Mouse (Mus musculus): ENCODE data around the gene Rps16. TPM values are rescaled to one million over a fixed set of nuclear protein-coding genes. Genes with fewer than 3 reads are reported as not detected.
A peak's percentile ranks its signal among the peaks of the same experiment; 100 is the strongest.

Rps16 gene
- total and polyA plus RNA-seq, 2 experiments from 2014 or later, result 158 to 536 TPM

DNA sequence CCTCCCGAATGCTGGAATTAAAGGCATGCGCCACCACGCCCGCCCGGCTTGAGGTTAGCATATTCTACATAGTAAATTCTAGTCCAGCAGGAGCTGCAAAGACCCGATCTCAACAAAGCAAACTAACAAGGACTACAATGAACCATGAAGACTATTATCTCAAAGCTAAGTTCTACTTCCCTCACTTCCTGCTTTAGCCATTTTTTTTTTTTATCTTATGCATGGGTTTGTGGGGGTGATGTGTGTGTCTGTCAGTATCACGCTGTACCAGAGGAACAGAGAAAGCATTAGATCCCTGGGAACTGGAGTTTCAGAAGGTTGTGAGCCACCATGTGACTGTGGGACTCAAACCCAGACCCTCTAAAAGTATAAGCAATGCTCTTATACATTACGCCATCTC, 25.2 kb upstream of the Rps16 start:
- WGBS, result 96% methylated on average over 8 of the region's 8 CpGs
- no peak for ATAC-seq (ENCODE audit: low FRiP score)
- Histone ChIP-seq H3K4me3 (ENCODE audit: low read depth, low read length) (no peak overlapping the region), H3K4me2 (ENCODE audit: low read depth, low read length, poor library complexity, severe bottlenecking) (no peak overlapping the region), H3K27ac (ENCODE audit: low read depth, low read length) (no peak overlapping the region), H3K4me1 (ENCODE audit: insufficient read depth, low read length) (no peaks in the 10 kb centered on the region), H3K9me3 (ENCODE audit: low read length) (no peaks in the 10 kb centered on the region), H3K9ac (replicated peaks; ENCODE audit: low read length, poor library complexity, severe bottlenecking) (no peak overlapping the region), H3K36me3 (ENCODE audit: insufficient read depth, low read length) (peaks cover 76% of the 10 kb centered on the region), H3K27me3 (ENCODE audit: insufficient read depth, low read length) (no peaks in the 10 kb centered on the region)
- no peak for TF ChIP-seq CTCF (IDR thresholded peaks at IDR 0.05)
- DNase-seq (ENCODE audit: low spot score), result no peak

DNA sequence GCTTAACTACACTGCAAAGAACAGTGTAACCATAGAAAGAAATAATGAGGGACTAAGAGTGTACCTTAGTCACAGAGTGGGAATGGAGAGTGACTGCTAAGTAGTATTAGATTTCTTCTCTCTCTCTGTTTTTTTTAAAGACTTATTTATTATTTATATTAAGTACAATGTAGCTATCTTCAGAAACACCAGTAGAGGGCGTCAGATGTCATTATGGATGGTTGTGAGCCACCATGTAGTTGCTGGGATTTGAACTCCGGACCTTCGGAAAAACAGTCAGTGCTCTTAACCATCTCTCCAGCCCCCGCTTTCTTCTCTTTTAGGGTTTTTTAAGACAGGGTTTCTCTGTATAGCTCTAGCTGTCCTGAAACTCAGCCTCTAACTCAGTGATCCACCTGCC, 24.0 kb upstream of the Rps16 start:
- WGBS, result 79% methylated on average over 4 of the region's 4 CpGs
- no peak overlapping the region for H3K4me3 ChIP-seq (ENCODE audit: low read depth, low read length)
- H3K4me1 ChIP-seq (ENCODE audit: insufficient read depth, low read length), result no peaks in the 10 kb centered on the region
- H3K9me3 ChIP-seq (ENCODE audit: low read length), result no peaks in the 10 kb centered on the region
- H3K27ac ChIP-seq (ENCODE audit: low read depth, low read length), result no peak overlapping the region
- H3K9ac ChIP-seq (replicated peaks; ENCODE audit: low read length, poor library complexity, severe bottlenecking), result no peak overlapping the region
- no peak for DNase-seq (ENCODE audit: low spot score)
- H3K4me2 ChIP-seq (ENCODE audit: low read depth, low read length, poor library complexity, severe bottlenecking), result no peak overlapping the region
- H3K27me3 ChIP-seq (ENCODE audit: insufficient read depth, low read length), result no peaks in the 10 kb centered on the region
- peak; percentile 35; the same call in 1 of the 2 replicates for TF ChIP-seq CTCF (IDR thresholded peaks at IDR 0.05)
- no peak for ATAC-seq (ENCODE audit: low FRiP score)
- peaks cover 82% of the 10 kb centered on the region for H3K36me3 ChIP-seq (ENCODE audit: insufficient read depth, low read length)

DNA sequence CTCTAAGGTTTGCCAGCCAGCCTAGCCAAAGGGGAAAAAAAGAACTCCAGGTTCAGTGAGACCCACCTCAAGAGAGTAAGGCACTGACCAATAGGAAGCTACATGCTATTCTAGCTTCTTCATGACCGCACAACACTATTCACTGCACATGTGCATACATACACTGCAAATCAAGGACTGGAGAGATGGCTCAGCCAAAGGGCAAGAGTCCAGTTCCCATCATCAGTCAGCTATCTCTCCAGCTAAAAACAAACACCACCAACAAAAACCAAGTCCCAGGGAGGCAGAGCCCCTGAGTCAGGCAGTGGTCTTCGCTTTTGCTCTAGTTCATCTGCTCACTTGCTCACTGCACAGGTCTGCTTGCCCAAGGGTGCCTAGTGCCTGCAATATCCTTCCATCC, 22.2 kb upstream of the Rps16 start:
- no peaks in the 10 kb centered on the region for H3K27me3 ChIP-seq (ENCODE audit: insufficient read depth, low read length)
- ATAC-seq (ENCODE audit: low FRiP score) (no peak), DNase-seq (ENCODE audit: low spot score) (no peak)
- no peak for TF ChIP-seq CTCF (IDR thresholded peaks at IDR 0.05)
- H3K36me3 ChIP-seq (ENCODE audit: insufficient read depth, low read length), result peaks cover 64% of the 10 kb centered on the region
- H3K4me2 ChIP-seq (ENCODE audit: low read depth, low read length, poor library complexity, severe bottlenecking), result no peak overlapping the region
- no peaks in the 10 kb centered on the region for H3K9me3 ChIP-seq (ENCODE audit: low read length)
- H3K4me3 ChIP-seq (ENCODE audit: low read depth, low read length), result no peak overlapping the region
- no peak overlapping the region for H3K9ac ChIP-seq (replicated peaks; ENCODE audit: low read length, poor library complexity, severe bottlenecking)
- no peaks in the 10 kb centered on the region for H3K4me1 ChIP-seq (ENCODE audit: insufficient read depth, low read length)
- WGBS, result 98% methylated on average over 2 of the region's 2 CpGs
- H3K27ac ChIP-seq (ENCODE audit: low read depth, low read length), result no peak overlapping the region

DNA sequence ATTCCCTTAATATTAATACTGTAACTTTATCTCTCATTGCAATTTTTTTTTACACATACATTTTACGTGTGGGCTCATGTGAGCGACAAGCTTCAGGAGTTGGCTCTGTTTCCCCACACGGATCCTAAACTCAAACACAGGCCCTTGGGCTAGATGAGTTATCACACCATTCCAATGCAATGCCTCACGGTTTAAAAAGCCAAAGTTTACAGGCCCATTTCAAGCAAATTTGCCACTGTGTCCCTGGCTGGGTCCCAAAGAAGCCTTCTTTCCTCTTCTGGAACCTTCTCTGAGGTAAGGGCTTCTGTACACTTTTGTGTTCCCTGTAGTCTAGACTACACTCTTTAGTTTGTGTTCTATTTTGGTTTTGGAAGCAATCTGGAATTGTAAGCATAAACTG, 15.9 kb upstream of the Rps16 start:
- 91% methylated on average over 4 of the region's 4 CpGs for WGBS
- ATAC-seq (ENCODE audit: low FRiP score) (no peak), DNase-seq (ENCODE audit: low spot score) (no peak)
- Histone ChIP-seq H3K9me3 (ENCODE audit: low read length) (no peaks in the 10 kb centered on the region), H3K4me2 (ENCODE audit: low read depth, low read length, poor library complexity, severe bottlenecking) (no peak overlapping the region), H3K4me3 (ENCODE audit: low read depth, low read length) (no peak overlapping the region), H3K27ac (ENCODE audit: low read depth, low read length) (no peak overlapping the region), H3K9ac (replicated peaks; ENCODE audit: low read length, poor library complexity, severe bottlenecking) (no peak overlapping the region), H3K4me1 (ENCODE audit: insufficient read depth, low read length) (0 out of 2 replicates have a peak, but pooled peaks cover 3% of the 10 kb centered on the region), H3K36me3 (ENCODE audit: insufficient read depth, low read length) (peaks cover 16% of the 10 kb centered on the region), H3K27me3 (ENCODE audit: insufficient read depth, low read length) (no peaks in the 10 kb centered on the region)
- no peak for TF ChIP-seq CTCF (IDR thresholded peaks at IDR 0.05)

DNA sequence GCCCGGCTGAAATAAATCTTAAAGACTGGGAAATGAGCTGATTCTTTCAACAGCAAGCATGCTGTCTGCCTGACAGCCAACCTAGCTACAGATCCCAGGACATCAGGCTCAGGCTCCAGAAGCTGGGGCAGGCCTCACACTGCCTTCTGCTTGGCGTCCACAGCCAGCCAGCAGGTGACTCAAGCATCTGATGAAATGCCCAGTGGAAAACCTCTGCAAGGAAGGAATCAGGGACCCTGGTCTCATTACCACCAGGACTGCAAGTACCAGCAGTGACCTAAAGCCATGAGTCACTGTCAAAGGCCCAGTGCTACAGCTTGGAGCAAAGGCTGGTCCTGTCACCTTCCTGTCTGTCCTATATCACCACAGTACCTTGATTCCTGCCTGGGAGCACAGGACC, 15.0 kb upstream of the Rps16 start:
- Histone ChIP-seq H3K9ac (replicated peaks; ENCODE audit: low read length, poor library complexity, severe bottlenecking) (no peak overlapping the region), H3K4me1 (ENCODE audit: insufficient read depth, low read length) (0 out of 2 replicates have a peak, but pooled peaks cover 3% of the 10 kb centered on the region), H3K4me2 (ENCODE audit: low read depth, low read length, poor library complexity, severe bottlenecking) (no peak overlapping the region), H3K36me3 (ENCODE audit: insufficient read depth, low read length) (peaks cover 9% of the 10 kb centered on the region), H3K27ac (ENCODE audit: low read depth, low read length) (no peak overlapping the region), H3K9me3 (ENCODE audit: low read length) (no peaks in the 10 kb centered on the region), H3K4me3 (ENCODE audit: low read depth, low read length) (no peak overlapping the region), H3K27me3 (ENCODE audit: insufficient read depth, low read length) (no peaks in the 10 kb centered on the region)
- 89% methylated on average over 2 of the region's 2 CpGs for WGBS
- ATAC-seq (ENCODE audit: low FRiP score), result no peak
- no peak for DNase-seq (ENCODE audit: low spot score)
- no peak for TF ChIP-seq CTCF (IDR thresholded peaks at IDR 0.05)

DNA sequence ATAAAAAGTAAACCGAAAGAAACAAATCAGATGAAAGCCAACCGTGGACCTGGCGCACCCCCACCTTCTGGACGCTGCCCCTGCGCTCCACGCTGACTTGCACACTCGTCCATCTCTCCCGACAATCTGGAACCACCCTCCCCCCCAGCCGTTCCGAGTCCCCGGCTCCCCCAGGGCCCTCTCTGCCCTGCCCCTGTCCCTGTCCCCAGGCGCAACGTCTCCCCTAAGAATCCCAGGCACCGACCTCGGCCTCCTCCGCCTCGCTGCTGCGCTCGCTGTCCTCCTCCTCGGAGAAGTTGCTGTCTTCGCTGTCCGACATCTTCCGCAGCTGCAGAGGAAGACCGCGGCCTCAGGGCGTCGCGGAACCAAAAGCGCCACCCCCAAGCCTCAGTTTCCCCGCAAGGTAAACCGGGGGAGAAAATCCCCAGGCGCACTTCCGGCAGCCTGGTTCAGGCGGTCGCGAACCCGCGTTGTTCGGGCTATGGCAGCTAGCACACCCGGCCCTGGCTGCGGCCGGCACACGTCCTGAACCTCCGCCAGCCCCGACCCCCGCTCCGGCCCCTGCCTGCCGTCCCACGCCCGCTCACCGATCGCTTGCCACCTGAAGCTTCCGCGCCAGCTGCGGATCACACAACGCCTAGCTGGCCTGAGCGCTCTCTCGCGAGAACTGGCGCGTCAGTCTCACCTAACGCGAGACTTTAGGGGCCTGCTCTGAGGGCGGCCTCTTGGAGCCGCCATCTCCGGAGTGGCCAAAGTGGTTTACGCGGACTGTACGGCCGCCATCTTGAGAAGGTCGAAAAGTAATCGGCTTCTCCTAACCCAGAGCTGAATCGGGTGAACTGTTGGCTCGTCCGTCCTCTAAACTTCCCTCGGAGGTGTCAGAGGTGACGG, 12.1 kb upstream of the Rps16 start, which contains the start of gene Supt5:
TSS of gene Supt5 (minus strand) at position 639 of the 891 bp plus-strand sequence.
- no peak; the same call in 1 of the 2 replicates for TF ChIP-seq CTCF (IDR thresholded peaks at IDR 0.05)
- Histone ChIP-seq H3K4me2 (ENCODE audit: low read depth, low read length, poor library complexity, severe bottlenecking) (peak within 1 kb of the TSS; percentile 68), H3K4me1 (ENCODE audit: insufficient read depth, low read length) (0 out of 2 replicates have a peak, but pooled peaks cover 3% of the 10 kb centered on the region), H3K27me3 (ENCODE audit: insufficient read depth, low read length) (no peaks in the 10 kb centered on the region), H3K36me3 (ENCODE audit: insufficient read depth, low read length) (no peaks in the 10 kb centered on the region), H3K27ac (ENCODE audit: low read depth, low read length) (peak within 1 kb of the TSS; percentile 87), H3K4me3 (ENCODE audit: low read depth, low read length) (peak within 1 kb of the TSS; percentile 89), H3K9me3 (ENCODE audit: low read length) (no peaks in the 10 kb centered on the region), H3K9ac (replicated peaks; ENCODE audit: low read length, poor library complexity, severe bottlenecking) (peak within 1 kb of the TSS; percentile 99)
- peak; percentile 99 for ATAC-seq (ENCODE audit: low FRiP score)
- under 1% methylated on average over 77 of the region's 77 CpGs for WGBS
- DNase-seq (ENCODE audit: low spot score), result peak; percentile 99

All from midbrain, postnatal 0 days (tissue).